Mouse (Mus musculus): ENCODE results near the gene E130308A19Rik.

Gene E130308A19Rik

GRCm38 (mm10) chr4:59727187-59727877, 101.3 kb downstream of the E130308A19Rik start:
- no peak for DNase-seq (ENCODE audit: low spot score in 2 of 2)

DNA sequence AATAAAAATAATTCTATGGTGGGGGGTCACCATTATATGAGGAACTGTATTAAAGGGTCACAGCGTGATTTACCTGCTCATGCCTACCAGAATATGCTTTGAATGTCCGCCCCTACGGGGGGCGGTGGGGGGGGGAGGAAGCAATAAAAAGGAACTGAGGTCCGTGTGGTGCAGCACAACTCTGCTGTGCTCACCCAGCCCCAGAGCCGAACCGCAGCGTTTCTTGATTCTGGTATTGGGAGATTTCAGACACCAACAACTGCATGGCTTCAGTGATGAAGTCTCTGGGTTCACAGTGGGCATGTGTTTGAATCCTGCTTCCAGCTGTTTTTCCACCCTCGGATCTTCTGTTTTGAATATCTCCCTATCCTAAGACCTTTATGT, 101.9 kb downstream of the E130308A19Rik start:
- DNase-seq (ENCODE audit: low spot score in 2 of 2): no peak

DNA sequence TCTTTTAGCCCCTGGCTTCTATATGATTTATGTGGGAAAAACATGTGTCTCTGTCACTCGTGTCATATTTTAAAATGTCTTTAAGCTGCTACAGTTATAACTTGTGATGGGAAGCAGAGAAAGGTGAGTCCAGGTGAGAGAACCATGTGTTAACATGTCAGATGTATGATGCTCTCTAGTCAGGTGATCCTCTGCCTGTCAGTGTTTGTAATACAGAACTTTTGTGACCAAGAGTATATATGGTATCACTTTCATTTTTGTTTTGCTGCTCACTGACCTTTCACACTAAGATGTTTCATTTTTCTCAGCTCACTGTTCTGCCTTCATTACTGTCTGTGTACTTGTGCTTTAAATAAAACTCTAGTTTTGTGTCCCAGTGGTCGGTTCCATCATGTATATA, 102.8 kb downstream of the E130308A19Rik start:
- no peak for DNase-seq (ENCODE audit: low spot score in 2 of 2)

DNA sequence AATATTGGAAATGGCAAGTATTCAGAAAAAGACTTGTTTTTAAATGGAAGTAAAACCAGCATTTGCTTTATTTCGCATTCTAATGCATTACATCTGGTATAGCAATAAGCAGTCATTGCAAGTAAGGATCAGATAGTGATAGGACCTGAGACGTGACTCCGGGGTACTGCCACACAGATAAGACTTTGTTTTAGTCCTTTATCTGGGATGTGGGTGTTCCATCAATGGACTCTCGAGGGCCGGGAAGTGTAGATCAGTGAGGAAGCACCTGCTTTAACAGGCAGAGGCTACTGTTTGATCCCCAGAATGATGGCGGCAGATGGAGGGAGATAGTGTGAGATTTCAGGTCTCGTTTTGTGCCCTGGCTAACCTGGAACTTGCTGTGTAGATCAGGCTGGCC, 105.5 kb downstream of the E130308A19Rik start:
- DNase-seq (ENCODE audit: low spot score in 2 of 2): no peak

DNA sequence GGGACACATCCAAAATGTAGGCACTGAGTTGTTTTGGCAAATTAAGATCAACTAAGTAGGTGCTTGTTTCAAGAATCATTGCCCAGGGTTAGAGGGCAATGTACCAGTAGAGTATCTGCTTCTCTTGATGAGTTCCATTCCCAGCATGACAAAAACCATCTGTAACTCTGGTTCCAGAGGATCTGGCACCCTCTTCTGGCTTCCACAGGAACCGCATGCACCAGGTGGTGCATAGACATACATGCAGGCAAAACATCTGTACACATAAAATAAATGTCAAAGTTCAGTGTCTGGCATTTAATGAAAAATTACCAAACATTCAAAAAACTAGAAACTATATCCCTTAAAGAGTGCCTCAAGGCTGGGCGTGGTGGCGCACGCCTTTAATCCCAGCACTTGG, 113.3 kb downstream of the E130308A19Rik start:
- DNase-seq (ENCODE audit: low spot score in 2 of 2): no peak

GRCm38 (mm10) chr4:59739882-59740281, 113.9 kb downstream of the E130308A19Rik start:
- no peak for DNase-seq (ENCODE audit: low spot score in 2 of 2)

DNA sequence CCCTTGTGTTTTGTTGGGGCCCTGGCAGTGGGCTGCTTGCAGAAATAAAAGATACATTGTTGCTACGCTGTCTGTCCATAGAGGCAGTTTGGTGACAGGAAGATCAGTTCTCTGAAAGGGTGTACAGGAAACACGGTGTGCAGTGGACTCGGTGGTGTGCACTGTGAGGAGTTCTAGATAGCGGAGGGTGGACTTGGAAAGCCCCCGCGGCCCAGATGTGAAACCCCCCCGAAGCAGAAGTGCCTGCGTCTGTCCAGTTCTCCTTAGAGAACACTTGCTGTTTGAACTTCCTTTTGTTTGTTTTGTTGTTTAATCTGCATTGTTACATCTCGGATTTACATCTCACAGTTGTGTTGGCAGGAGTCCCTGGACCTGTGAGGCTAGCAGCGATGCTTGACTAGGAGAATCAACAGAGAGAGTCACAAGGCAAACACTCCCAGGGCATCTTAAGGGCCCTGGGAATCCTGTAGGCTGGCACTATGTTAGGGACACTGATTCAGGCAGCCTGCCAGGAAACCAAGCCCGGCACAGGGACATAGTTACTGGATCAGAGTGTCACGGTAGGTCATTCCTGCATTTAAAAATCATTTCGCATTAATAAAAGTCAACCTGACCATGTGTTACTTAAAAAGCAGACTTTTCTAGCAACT, 127.6 kb downstream of the E130308A19Rik start:
- no peak for DNase-seq (ENCODE audit: low spot score in 2 of 2)

DNA sequence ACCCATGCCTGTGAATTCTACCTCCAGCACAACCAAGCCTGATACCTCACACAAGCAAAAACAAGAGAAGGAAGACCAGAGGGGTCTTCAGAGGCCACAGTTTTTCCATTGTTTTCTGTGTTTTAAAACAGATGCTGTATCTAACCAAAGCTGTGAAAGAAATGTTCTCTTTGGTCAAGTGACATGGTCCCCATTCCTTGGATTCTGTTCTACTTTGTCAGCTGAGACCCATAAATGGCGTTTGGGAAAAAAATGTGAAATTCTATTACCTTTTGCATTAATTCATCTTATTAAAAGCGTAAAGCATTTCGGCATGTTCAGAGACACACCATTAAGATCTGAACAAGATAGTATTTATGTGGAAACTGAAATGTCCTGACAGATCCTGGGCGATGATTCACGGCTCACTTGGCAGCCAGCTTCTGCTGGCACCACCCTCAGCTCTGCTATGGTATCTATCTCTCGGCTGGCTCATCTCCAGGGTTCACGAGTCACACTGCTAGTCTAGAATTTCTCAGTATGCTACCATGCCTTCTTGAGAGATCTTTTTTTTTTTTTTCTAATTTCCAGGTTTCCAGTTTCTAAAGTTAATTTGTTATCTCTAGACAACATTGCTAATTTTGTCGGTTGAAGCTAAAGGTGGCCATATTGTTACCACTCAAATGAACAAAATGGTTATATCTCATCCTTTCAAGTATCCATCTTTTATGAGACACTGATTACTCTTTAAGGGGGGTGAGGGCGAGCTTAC, 130.5 kb downstream of the E130308A19Rik start:
- no peak for DNase-seq (ENCODE audit: low spot score in 2 of 2)

DNA sequence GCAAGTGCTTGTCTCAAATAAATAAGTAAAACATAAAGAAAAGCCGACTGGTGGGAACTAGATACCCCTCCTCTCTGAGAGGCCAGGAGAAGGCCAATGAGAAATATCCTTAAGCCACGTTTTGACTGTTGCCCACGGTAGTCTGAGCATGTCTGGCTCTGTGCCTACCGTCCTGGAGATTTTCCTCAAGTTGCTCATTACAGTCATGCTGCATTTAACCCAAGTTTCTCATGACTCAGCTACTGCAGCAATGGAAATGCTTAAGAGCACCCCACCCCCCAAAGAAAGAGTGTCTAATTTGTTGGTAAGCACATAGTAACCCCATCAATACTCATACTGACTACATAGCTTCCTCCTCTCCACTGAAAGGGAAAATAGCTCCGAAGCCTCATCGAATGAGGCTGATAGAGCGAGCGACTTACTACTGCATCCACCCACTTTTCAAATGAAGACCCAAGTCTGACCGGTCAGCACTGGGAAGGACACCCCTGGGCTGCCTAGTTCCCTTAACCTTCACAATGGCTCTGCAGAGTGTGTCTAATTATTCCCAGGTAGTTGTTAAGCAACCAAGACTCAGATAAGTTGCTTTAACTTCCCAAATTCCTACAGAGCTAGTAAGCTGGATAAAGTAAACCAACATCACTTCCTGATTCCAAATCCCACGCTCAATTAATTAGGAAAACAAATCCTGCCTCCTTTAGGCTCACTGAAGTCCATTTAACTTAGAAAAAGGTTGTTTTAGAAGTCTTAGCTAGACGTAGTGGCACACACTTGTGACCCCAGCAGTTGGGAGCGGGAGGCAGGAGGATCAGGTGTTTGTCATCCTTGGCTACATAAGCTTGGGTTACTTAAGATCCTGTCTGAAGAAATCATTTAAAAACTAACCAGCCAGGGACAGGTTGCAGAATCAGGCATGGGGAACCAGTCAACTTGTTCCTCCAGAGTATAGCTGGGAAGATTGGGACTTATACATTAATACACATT, 131.7 kb downstream of the E130308A19Rik start:
- DNase-seq (ENCODE audit: low spot score in 2 of 2): no peak

- DNase-seq (ENCODE audit: low spot score in 2 of 2): no peak
These were observed 134.0 kb downstream of the E130308A19Rik start for GRCm38 (mm10) chr4:59760016-59760415.

DNA sequence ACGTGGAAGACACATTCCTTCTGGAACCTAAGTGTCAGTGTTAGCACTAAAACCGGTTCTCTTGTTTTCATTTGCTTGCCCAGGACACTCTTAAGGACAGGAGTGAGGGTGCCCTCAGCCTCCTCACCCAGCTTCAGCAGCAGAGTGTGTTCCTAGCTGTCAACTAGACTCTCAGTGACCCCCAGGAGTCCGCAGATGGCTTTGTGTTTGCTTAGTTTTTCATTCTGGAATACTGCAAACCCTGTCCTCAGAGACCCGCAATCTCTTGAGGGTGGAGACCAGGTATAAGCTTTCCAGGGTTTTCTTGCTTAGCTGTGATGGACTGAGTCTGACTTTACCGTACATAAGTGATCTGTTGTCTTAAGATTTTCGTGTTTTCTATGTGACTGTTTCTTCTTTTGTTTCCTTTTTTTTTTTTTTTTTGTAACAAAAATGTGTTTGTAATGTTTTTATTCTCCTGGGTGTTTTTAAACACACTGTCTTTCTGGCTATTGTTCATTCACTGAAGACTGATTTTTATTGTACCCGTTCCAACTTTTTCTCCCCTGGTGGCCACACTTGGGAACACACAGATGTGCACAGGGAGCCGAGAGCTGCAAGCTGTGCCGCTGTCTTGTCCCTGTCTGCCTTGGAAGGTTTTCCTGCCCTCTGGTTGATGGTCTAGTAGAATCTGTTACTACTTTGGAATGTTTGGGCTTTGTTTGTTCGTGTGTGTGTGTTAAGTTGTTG, 134.8 kb downstream of the E130308A19Rik start:
- no peak for DNase-seq (ENCODE audit: low spot score in 2 of 2)

DNA sequence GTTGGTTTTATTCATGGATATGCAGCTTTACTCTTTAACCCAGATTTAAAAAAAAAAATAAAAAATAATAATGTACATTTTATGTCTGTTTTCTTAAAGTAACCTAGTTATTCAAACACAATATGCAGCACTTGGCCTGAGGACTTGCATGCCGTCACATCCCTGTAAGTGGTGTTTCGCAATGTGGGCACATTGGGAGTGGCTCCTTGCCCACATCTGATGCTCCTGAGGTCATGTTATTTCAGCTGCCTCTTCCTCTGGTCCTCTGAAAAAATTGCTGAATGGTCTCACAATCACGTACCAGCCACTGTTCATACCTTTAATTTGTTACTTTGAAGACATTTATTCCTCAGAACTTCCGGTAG, 135.3 kb downstream of the E130308A19Rik start:
- DNase-seq (ENCODE audit: low spot score in 2 of 2): no peak

- no peak for DNase-seq (ENCODE audit: low spot score in 2 of 2)
These were observed 138.9 kb downstream of the E130308A19Rik start for GRCm38 (mm10) chr4:59764950-59765349.

- DNase-seq (ENCODE audit: low spot score in 2 of 2): no peak
These were observed 139.5 kb downstream of the E130308A19Rik start for GRCm38 (mm10) chr4:59765385-59766005.

DNA sequence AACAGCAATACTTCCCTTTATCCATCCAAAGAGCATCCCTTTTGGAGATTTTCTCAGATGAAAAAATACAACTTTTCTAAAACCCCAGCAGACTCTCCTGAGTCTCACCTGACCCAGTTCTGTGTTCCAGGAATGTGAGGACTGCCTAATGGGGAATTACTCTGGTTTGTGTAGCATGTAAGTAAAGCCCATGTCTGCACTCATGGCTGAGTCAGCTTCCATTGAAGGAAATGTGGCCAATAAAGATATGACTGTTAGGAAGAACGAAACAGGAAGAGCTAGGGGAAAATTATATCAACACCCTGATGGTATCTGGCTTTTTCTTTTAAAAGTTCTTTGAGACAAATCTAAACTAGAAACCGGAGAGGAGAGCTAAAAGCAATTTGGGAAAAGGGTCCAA, 141.7 kb downstream of the E130308A19Rik start:
- DNase-seq (ENCODE audit: low spot score in 2 of 2): no peak

- DNase-seq (ENCODE audit: low spot score in 2 of 2): no peak
These were observed 146.3 kb downstream of the E130308A19Rik start for GRCm38 (mm10) chr4:59772171-59772879.

- no peak for DNase-seq (ENCODE audit: low spot score in 2 of 2)
These were observed 151.8 kb downstream of the E130308A19Rik start for GRCm38 (mm10) chr4:59777828-59778227.

- DNase-seq (ENCODE audit: low spot score in 2 of 2): no peak
These were observed 154.6 kb downstream of the E130308A19Rik start for GRCm38 (mm10) chr4:59780568-59780967.

GRCm38 (mm10) chr4:59782853-59783684, 157.1 kb downstream of the E130308A19Rik start:
- DNase-seq (ENCODE audit: low spot score in 2 of 2): no peak

Data from spleen, postnatal 14 days (tissue).